ENCODE assay signal across 35 mouse cellular contexts in genomic region chr11:94967419-94967818, GRCm38 (mm10). TPM values are rescaled to one million over a fixed set of nuclear protein-coding genes. Genes with fewer than 3 reads are reported as not detected.
DNase-seq lines count a peak whose midpoint lies in the region; ATAC-seq and TF ChIP-seq lines count a peak whose summit lies in the region.
"Had no signal": no experiment of that assay in that cellular context is flagged by ENCODE, and none has a peak within 500 bp of the region (broad histone marks: within the 10 kb centered on the region; RNA-seq: fewer than 3 reads in every experiment).

TSS of gene Hils1 (plus strand) at chr11:94967593.

- no peaks in the 10 kb centered on the region for H3K36me3 ChIP-seq in kidney, postnatal 0 days (ENCODE audit: insufficient read depth, low read length)
- H3K36me3 ChIP-seq in midbrain, postnatal 0 days (ENCODE audit: insufficient read depth, low read length), result no peaks in the 10 kb centered on the region
- no peaks in the 10 kb centered on the region for H3K36me3 ChIP-seq in midbrain, embryonic 10.5 days
- no peaks in the 10 kb centered on the region for H3K36me3 ChIP-seq in stomach, postnatal 0 days (ENCODE audit: control insufficient read depth, insufficient read depth, low read length)
- H3K36me3 ChIP-seq: forebrain, embryonic 15.5 days; hindbrain, embryonic 12.5 days; limb, embryonic 10.5 days; limb, embryonic 15.5 days; midbrain, embryonic 12.5 days had no signal

- WGBS in kidney, postnatal 0 days, result 45% methylated on average over 4 of the region's 4 CpGs
- 67% methylated on average over 4 of the region's 4 CpGs for WGBS in midbrain, postnatal 0 days
- WGBS in midbrain, embryonic 10.5 days, result 61% methylated on average over 4 of the region's 4 CpGs
- 32% methylated on average over 4 of the region's 4 CpGs for WGBS in stomach, postnatal 0 days

- DNase-seq in kidney, postnatal 0 days (ENCODE audit: low spot score), result no peak
- DNase-seq in kidney, postnatal 36 days, result no peak
- no peak for DNase-seq in midbrain, postnatal 0 days (ENCODE audit: low spot score)
- DNase-seq in midbrain, embryonic 10.5 days (ENCODE audit: low spot score), result no peak
- DNase-seq in ES-CJ7 (ENCODE audit: low read depth, low spot score), result peak; percentile 53
- DNase-seq in stomach, postnatal 0 days (ENCODE audit: low spot score), result no peak
- no peak for DNase-seq in cerebellum, postnatal 10 days
- DNase-seq: adrenal gland, postnatal 25 days; cerebellum, adult 18-20 months; cerebellum, postnatal 25 days; gastrocnemius, adult 2 months; gastrocnemius, postnatal 36 days; heart, adult 18-20 months; heart, postnatal 36 days; kidney, adult 2 months; layer of hippocampus, postnatal 36 days; lung, postnatal 10 days; retina, postnatal 1 day; right cerebral cortex, postnatal 14 days; thymus, adult 18-20 months; thymus, postnatal 4 days had no signal

- no peaks in the 10 kb centered on the region; the same call in 1 of the 2 replicates for H3K4me1 ChIP-seq in kidney, postnatal 0 days (replicated peaks; ENCODE audit: insufficient read depth, low read length)
- no peaks in the 10 kb centered on the region for H3K4me1 ChIP-seq in midbrain, postnatal 0 days (ENCODE audit: insufficient read depth, low read length)
- H3K4me1 ChIP-seq in midbrain, embryonic 10.5 days, result no peaks in the 10 kb centered on the region
- H3K4me1 ChIP-seq in stomach, postnatal 0 days (replicated peaks; ENCODE audit: control insufficient read depth, insufficient read depth), result no peaks in the 10 kb centered on the region
- H3K4me1 ChIP-seq: midbrain, embryonic 12.5 days had no signal

- H3K4me2 ChIP-seq in kidney, postnatal 0 days (ENCODE audit: low read length), result no peak within 1 kb of the TSS
- no peak within 1 kb of the TSS for H3K4me2 ChIP-seq in midbrain, postnatal 0 days (ENCODE audit: low read depth, low read length, poor library complexity, severe bottlenecking)
- H3K4me2 ChIP-seq in stomach, postnatal 0 days (replicated peaks; ENCODE audit: low read depth), result no peak within 1 kb of the TSS
- H3K4me2 ChIP-seq: forebrain, embryonic 15.5 days; heart, embryonic 11.5 days; hindbrain, embryonic 12.5 days; limb, embryonic 15.5 days; midbrain, embryonic 12.5 days had no signal

- H3K9ac ChIP-seq in kidney, postnatal 0 days (ENCODE audit: low read depth, low read length), result no peak within 1 kb of the TSS
- no peak within 1 kb of the TSS for H3K9ac ChIP-seq in midbrain, postnatal 0 days (replicated peaks; ENCODE audit: low read length, poor library complexity, severe bottlenecking)
- H3K9ac ChIP-seq in stomach, postnatal 0 days (ENCODE audit: low read length), result no peak within 1 kb of the TSS
- H3K9ac ChIP-seq: forebrain, embryonic 15.5 days; hindbrain, embryonic 12.5 days; limb, embryonic 15.5 days; liver, embryonic 14.5 days; midbrain, embryonic 12.5 days had no signal

- TF ChIP-seq EP300 in stomach, postnatal 0 days (optimal IDR thresholded peaks at IDR 0.05), result no peak

- no peaks in the 10 kb centered on the region for H3K27me3 ChIP-seq in kidney, postnatal 0 days (ENCODE audit: insufficient read depth, low read length)
- H3K27me3 ChIP-seq in midbrain, postnatal 0 days (ENCODE audit: insufficient read depth, low read length), result no peaks in the 10 kb centered on the region
- H3K27me3 ChIP-seq in midbrain, embryonic 10.5 days (ENCODE audit: low read depth, poor library complexity, severe bottlenecking), result peaks cover 14% of the 10 kb centered on the region; the same call in 1 of the 2 replicates
- H3K27me3 ChIP-seq in stomach, postnatal 0 days (ENCODE audit: control insufficient read depth, insufficient read depth, low read length), result no peaks in the 10 kb centered on the region
- H3K27me3 ChIP-seq: forebrain, embryonic 15.5 days; limb, embryonic 15.5 days had no signal

- no peak within 1 kb of the TSS for H3K4me3 ChIP-seq in kidney, postnatal 0 days (replicated peaks; ENCODE audit: low read depth, low read length)
- H3K4me3 ChIP-seq in midbrain, postnatal 0 days (ENCODE audit: low read depth, low read length), result no peak within 1 kb of the TSS
- no peak within 1 kb of the TSS for H3K4me3 ChIP-seq in midbrain, embryonic 10.5 days
- H3K4me3 ChIP-seq in stomach, postnatal 0 days (ENCODE audit: low read depth, low read length), result no peak within 1 kb of the TSS
- H3K4me3 ChIP-seq: forebrain, embryonic 15.5 days; gastrocnemius, adult 2 months; hindbrain, embryonic 12.5 days; limb, embryonic 10.5 days; limb, embryonic 15.5 days; midbrain, embryonic 12.5 days had no signal

- no peak within 1 kb of the TSS for H3K27ac ChIP-seq in kidney, postnatal 0 days
- no peak within 1 kb of the TSS for H3K27ac ChIP-seq in midbrain, postnatal 0 days (ENCODE audit: low read depth, low read length)
- H3K27ac ChIP-seq in midbrain, embryonic 10.5 days (replicated peaks), result no peak within 1 kb of the TSS
- no peak within 1 kb of the TSS for H3K27ac ChIP-seq in stomach, postnatal 0 days (replicated peaks)
- H3K27ac ChIP-seq: forebrain, embryonic 15.5 days; gastrocnemius, adult 2 months; hindbrain, embryonic 12.5 days; limb, embryonic 10.5 days; limb, embryonic 15.5 days; liver, embryonic 14.5 days; macrophage; midbrain, embryonic 12.5 days had no signal

- TF ChIP-seq CTCF in kidney, postnatal 0 days (IDR thresholded peaks at IDR 0.05; ENCODE audit: low read depth), result peak; percentile 16; the same call in 1 of the 2 replicates
- 0 out of 2 replicates have a peak, but pooled peaks have one; percentile 3 for TF ChIP-seq CTCF in midbrain, postnatal 0 days (IDR thresholded peaks at IDR 0.05)
- TF ChIP-seq CTCF in stomach, postnatal 0 days (IDR thresholded peaks at IDR 0.05; ENCODE audit: low read depth), result peak; percentile 35; the same call in 1 of the 2 replicates

- no peak for ATAC-seq in kidney, postnatal 0 days (replicated peaks; ENCODE audit: low FRiP score, low read depth)
- ATAC-seq in midbrain, postnatal 0 days (ENCODE audit: low FRiP score), result no peak
- no peak for ATAC-seq in stomach, postnatal 0 days (ENCODE audit: low FRiP score, low TSS enrichment)
- ATAC-seq: forebrain, embryonic 15.5 days had no signal

- no peaks in the 10 kb centered on the region for H3K9me3 ChIP-seq in kidney, postnatal 0 days (replicated peaks; ENCODE audit: low read length)
- no peaks in the 10 kb centered on the region for H3K9me3 ChIP-seq in midbrain, postnatal 0 days (ENCODE audit: low read length)
- no peaks in the 10 kb centered on the region for H3K9me3 ChIP-seq in midbrain, embryonic 10.5 days (replicated peaks)
- H3K9me3 ChIP-seq in stomach, postnatal 0 days (ENCODE audit: control insufficient read depth, low read length), result no peaks in the 10 kb centered on the region
- H3K9me3 ChIP-seq: forebrain, embryonic 15.5 days; hindbrain, embryonic 12.5 days; limb, embryonic 10.5 days; limb, embryonic 15.5 days; midbrain, embryonic 12.5 days had no signal

RNA-seq across cellular contexts. Expression of gene Hils1, which starts in this region (rescaled TPM):
- polyA plus RNA-seq in kidney, postnatal 0 days (2015; fragmentation: Nextera tagmentation; extraction: Ambion mirVana), result not detected in 2 replicates
- not detected in 2 replicates for total RNA-seq in midbrain, postnatal 0 days (2014; rRNA removed)
- polyA plus RNA-seq in midbrain, postnatal 0 days (2015; fragmentation: Nextera tagmentation; extraction: Ambion mirVana), result not detected in 2 replicates
- not detected in 2 replicates for polyA plus RNA-seq in midbrain, embryonic 10.5 days (2016; fragmentation: Nextera tagmentation; extraction: Ambion mirVana)
- not detected in 2 replicates for polyA plus RNA-seq in stomach, postnatal 0 days (2015; fragmentation: Nextera tagmentation; extraction: Ambion mirVana)
- total RNA-seq: adrenal gland, adult 18-20 months; adrenal gland, postnatal 25 days; gastrocnemius, adult 2 months; gastrocnemius, postnatal 36 days; heart, adult 18-20 months; heart, postnatal 36 days; layer of hippocampus, postnatal 36 days had no signal
- polyA plus RNA-seq: embryonic facial prominence, embryonic 11.5 days; forebrain, embryonic 15.5 days; hindbrain, embryonic 12.5 days; kidney, adult 2 months; kidney, embryonic 16.5 days; large intestine, adult 2 months; limb, embryonic 10.5 days; limb, embryonic 15.5 days; liver, embryonic 14.5 days; macrophage; midbrain, embryonic 12.5 days; neural tube, embryonic 14.5 days; stomach, embryonic 14.5 days had no signal
